Mouse (Mus musculus) spleen, adult 2 months (tissue): ENCODE results near the gene Ampd1. TPM values are rescaled to one million over a fixed set of nuclear protein-coding genes. Genes with fewer than 3 reads are reported as not detected.

Source experiments
- DNase-seq, 2 experiments: peaks; one replicate each; pipeline versions ENCODE4 v3.0.0 to v3.0.0-alpha.2; 2012 to 2021; ENCODE audit warnings: low spot score in 2 of 2, low read depth in 1 of 2
- H3K27ac ChIP-seq: fragments of 200-500 bp; 2 replicates; pipeline ENCODE4 v1.5.1; 2012; ENCODE audit warnings: low read length, inconsistent platforms; ENCODE audit not compliant: insufficient read depth
- H3K27me3 ChIP-seq: fragments of 200-500 bp; 2 replicates; pipeline ENCODE4 v1.6.1; 2012; ENCODE audit warnings: mild to moderate bottlenecking, moderate library complexity, low read length, inconsistent platforms; ENCODE audit not compliant: control insufficient read depth, insufficient read depth
- H3K36me3 ChIP-seq: fragments of 200-500 bp; 2 replicates; pipeline ENCODE4 v1.6.1; 2012; ENCODE audit warnings: mild to moderate bottlenecking, low read length, inconsistent platforms; ENCODE audit not compliant: control insufficient read depth, insufficient read depth
- H3K4me1 ChIP-seq: fragments of 200-500 bp; 2 replicates; pipeline ENCODE4 v1.6.1; 2011; ENCODE audit warnings: inconsistent platforms; ENCODE audit not compliant: control insufficient read depth, insufficient read depth, insufficient read length
- H3K4me3 ChIP-seq: fragments of 200-500 bp; 2 replicates; pipeline ENCODE4 v1.5.1; 2011; ENCODE audit warnings: mild to moderate bottlenecking, inconsistent platforms; ENCODE audit not compliant: insufficient read depth, insufficient read length; ENCODE audit errors: extremely low read depth
- CTCF ChIP-seq: fragments of 200-500 bp; IDR thresholded peaks from 2 replicates; pipeline ENCODE4 v1.5.1; 2011; ENCODE audit warnings: mild to moderate bottlenecking, inconsistent platforms; ENCODE audit not compliant: insufficient read depth, insufficient read length, insufficient replicate concordance; ENCODE audit errors: extremely low read depth
- POLR2A ChIP-seq: fragments of 200-500 bp; IDR thresholded peaks from 2 replicates; pipeline ENCODE4 v1.6.1; 2011; ENCODE audit warnings: low read depth, low read length, inconsistent platforms
- WGBS: fragments of 180-500 bp; shearing (Covaris S2); methylation state at CpG from one replicate; pipeline ENCODE4 v1.1.7; 2018; 5-methylcytosine and 5-hydroxymethylcytosine counted together
- polyA plus RNA-seq: library from polyadenylated mRNA; depleted of rRNA; stranded (reverse); fragments of >200 nt; gene quantifications from 2 replicates; pipeline ENCODE4 v1.2.3, GENCODE M21; 2012

The Ampd1 gene
- polyA plus RNA-seq, 1 experiment = 1.2 TPM

- 93% methylated on average over 17 of the region's 17 CpGs for WGBS
- Histone ChIP-seq H3K4me3 (no peak overlapping the region), H3K36me3 (no peaks in the 10 kb centered on the region), H3K27ac (no peak overlapping the region), H3K4me1 (no peaks in the 10 kb centered on the region), H3K27me3 (no peaks in the 10 kb centered on the region)
- DNase-seq = no peak
- TF ChIP-seq POLR2A (no peak), CTCF (no peak)
These were observed 8.1 kb downstream of the Ampd1 start for GRCm38 (mm10) chr3:103081861-103082453.

GRCm38 (mm10) chr3:103082761-103083160 lies 8.9 kb downstream of the Ampd1 start:
- H3K4me3 ChIP-seq = no peak overlapping the region
- no peaks in the 10 kb centered on the region for H3K27me3 ChIP-seq
- no peak for TF ChIP-seq CTCF
- no peak for TF ChIP-seq POLR2A
- WGBS = 69% methylated on average over 5 of the region's 5 CpGs
- DNase-seq = no peak
- H3K36me3 ChIP-seq = no peaks in the 10 kb centered on the region
- H3K4me1 ChIP-seq = no peaks in the 10 kb centered on the region
- H3K27ac ChIP-seq = no peak overlapping the region

- DNase-seq = no peak
- Histone ChIP-seq H3K4me3 (no peak overlapping the region), H3K27ac (no peak overlapping the region), H3K27me3 (no peaks in the 10 kb centered on the region), H3K36me3 (no peaks in the 10 kb centered on the region), H3K4me1 (no peaks in the 10 kb centered on the region)
- TF ChIP-seq CTCF (no peak), POLR2A (no peak)
- WGBS = 90% methylated on average over 3 of the region's 3 CpGs
These were observed 12.2 kb downstream of the Ampd1 start for GRCm38 (mm10) chr3:103085986-103086385.

GRCm38 (mm10) chr3:103091753-103092152 lies 17.9 kb downstream of the Ampd1 start:
- no peak for TF ChIP-seq CTCF
- TF ChIP-seq POLR2A = no peak
- peak in 1 of 2 experiments; percentile 25 for DNase-seq
- H3K27ac ChIP-seq = no peak overlapping the region

GRCm38 (mm10) chr3:103098662-103099061 lies 24.8 kb downstream of the Ampd1 start:
- DNase-seq = no peak
- no peak for TF ChIP-seq CTCF
- TF ChIP-seq POLR2A = no peak
- H3K4me3 ChIP-seq = no peak overlapping the region
- no peaks in the 10 kb centered on the region for H3K36me3 ChIP-seq
- no peak overlapping the region for H3K27ac ChIP-seq
- H3K27me3 ChIP-seq = peaks cover 5% of the 10 kb centered on the region; the same call in 1 of the 2 replicates
- 88% methylated on average over 23 of the region's 23 CpGs for WGBS
- H3K4me1 ChIP-seq = peaks cover 3% of the 10 kb centered on the region

More at GRCm38 (mm10) chr3:103091753-103092152, 17.9 kb downstream of the Ampd1 start:
- no peaks in the 10 kb centered on the region for H3K27me3 ChIP-seq
- no peaks in the 10 kb centered on the region for H3K36me3 ChIP-seq
- H3K4me3 ChIP-seq = no peak overlapping the region
- 69% methylated on average over 2 of the region's 2 CpGs for WGBS
- no peaks in the 10 kb centered on the region for H3K4me1 ChIP-seq

GRCm38 (mm10) chr3:103099667-103100066 lies 25.9 kb downstream of the Ampd1 start:
- H3K27ac ChIP-seq = no peak overlapping the region
- H3K27me3 ChIP-seq = peaks cover 5% of the 10 kb centered on the region; the same call in 1 of the 2 replicates
- no peak for DNase-seq
- WGBS = 81% methylated on average over 6 of the region's 6 CpGs
- peaks cover 3% of the 10 kb centered on the region for H3K4me1 ChIP-seq
- no peaks in the 10 kb centered on the region for H3K36me3 ChIP-seq
- H3K4me3 ChIP-seq = no peak overlapping the region
- no peak for TF ChIP-seq POLR2A
- TF ChIP-seq CTCF = no peak

GRCm38 (mm10) chr3:103100735-103101134 lies 26.9 kb downstream of the Ampd1 start:
- no peak overlapping the region for H3K27ac ChIP-seq
- no peak overlapping the region for H3K4me3 ChIP-seq
- WGBS = 32% methylated on average over 2 of the region's 2 CpGs
- H3K36me3 ChIP-seq = no peaks in the 10 kb centered on the region
- TF ChIP-seq CTCF = no peak
- no peak for TF ChIP-seq POLR2A
- peaks cover 5% of the 10 kb centered on the region; the same call in 1 of the 2 replicates for H3K27me3 ChIP-seq
- DNase-seq = no peak
- H3K4me1 ChIP-seq = peaks cover 3% of the 10 kb centered on the region
